Mouse (Mus musculus) adrenal gland, postnatal 4 days (tissue): ENCODE data around the gene Ccdc122. TPM values are rescaled to one million over a fixed set of nuclear protein-coding genes. Genes with fewer than 3 reads are reported as not detected.
A peak's percentile ranks its signal among the peaks of the same experiment; 100 is the strongest.
"Not testable (repeated sequence)": the region's sequence is repeated elsewhere in the genome, so short reads cannot be mapped to it uniquely, and the experiment has no call there.

Experiments used
- DNase-seq, 2 experiments: peaks; one replicate each; pipeline ENCODE4 v3.0.0; 2021 to 2022; ENCODE audit warnings: low spot score in 2 of 2, mixed read lengths in 2 of 2
- long read RNA-seq, 2 experiments: library from polyadenylated mRNA; stranded (forward); transcript quantifications; one replicate each; pipeline ENCODE4 v2.0.0; 2021
- total RNA-seq, 2 experiments: library from RNA; stranded (reverse); gene quantifications; 2 replicates each; pipeline ENCODE4 v1.2.3; 2021

Ccdc122 gene
- total RNA-seq, result 10 to 100 TPM in 1 of 2 experiments, 1 to 10 TPM in 1; 9.4 to 12.9 TPM
- long read RNA-seq, experiment 1, transcript Ccdc122-201 (6 exons, 1,721 nt), result major isoform, 12 of 18 reads
- long read RNA-seq, experiment 1, partial matches to known transcripts, result 4 of 18 reads
- long read RNA-seq, experiment 1, other reads (novel, unspliced or antisense), result 1 of 18 reads
- long read RNA-seq, experiment 2, transcript Ccdc122-201 (6 exons, 1,721 nt), result major isoform, 7 of 12 reads
- long read RNA-seq, experiment 2, partial matches to known transcripts, result 3 of 12 reads
- long read RNA-seq, experiment 2, other reads (novel, unspliced or antisense), result 1 of 12 reads

DNA sequence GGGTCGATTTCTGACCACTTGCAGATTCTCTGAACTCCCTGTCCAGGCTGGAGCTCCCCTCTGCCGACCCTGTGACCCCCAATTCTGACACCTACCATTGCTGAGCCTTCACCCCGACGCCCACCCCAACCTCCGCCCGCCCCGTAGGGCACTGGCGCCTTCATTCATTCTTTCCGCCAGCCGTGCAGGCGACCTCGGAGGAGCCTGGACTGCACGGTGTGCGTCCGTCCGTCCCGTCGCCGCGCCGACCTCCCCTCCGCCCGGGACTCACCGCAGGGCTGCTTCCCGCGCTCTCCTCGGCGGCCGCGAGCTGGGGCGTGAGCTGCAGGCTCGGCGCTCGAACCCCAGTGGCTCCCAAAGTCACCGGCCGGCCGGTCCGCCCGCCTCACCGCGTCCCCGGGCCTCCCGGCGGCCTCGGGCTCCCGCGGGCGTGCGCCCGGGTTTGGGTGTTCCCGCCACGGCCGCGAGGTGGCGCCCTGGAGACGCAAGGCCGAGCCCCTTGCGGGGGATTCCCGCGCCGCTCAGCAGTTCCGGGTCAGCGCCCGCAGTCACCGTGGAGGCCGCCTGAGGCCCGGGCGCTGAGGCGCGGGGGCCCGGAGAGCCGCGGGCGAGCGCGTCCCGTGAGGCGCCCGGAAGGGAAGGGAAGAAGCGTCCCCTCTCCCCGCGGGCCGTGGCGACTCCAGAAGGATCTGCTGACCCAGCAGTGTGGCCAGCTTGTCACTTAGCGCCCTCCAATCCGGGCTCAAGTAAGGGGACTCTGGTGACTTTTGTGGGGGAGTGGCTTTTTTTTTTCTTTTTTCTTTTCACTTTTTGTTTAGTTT lies at the start of gene Ccdc122, which contains the start of gene Lacc1:
Gene Ccdc122 (plus strand): TSS at position 547 of the 821 bp plus-strand sequence.
Gene Lacc1 (minus strand): TSS at position 679 of the 821 bp plus-strand sequence.
- peak; percentile 73 to 81 for DNase-seq

DNA sequence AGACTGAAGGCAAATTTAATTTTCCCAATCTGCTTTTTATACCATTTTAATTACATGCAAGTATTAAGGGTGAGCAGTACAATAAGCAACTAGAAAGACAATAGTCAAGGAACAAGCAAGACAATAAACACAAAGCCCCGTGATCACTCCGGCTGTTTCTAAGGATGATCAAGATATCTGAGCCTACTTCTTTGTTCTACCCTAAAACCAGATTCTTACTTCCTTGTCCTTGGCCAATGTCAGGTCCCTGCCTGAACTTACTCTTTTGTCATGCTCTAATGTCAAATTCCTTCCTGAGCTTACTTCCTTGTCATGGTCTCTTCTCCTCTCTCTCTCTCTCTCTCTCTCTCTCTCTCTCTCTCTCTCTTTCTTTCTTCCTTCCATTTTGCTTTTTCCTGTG lies 46.2 kb upstream of the Ccdc122 start:
- not testable (repeated sequence) for DNase-seq

DNA sequence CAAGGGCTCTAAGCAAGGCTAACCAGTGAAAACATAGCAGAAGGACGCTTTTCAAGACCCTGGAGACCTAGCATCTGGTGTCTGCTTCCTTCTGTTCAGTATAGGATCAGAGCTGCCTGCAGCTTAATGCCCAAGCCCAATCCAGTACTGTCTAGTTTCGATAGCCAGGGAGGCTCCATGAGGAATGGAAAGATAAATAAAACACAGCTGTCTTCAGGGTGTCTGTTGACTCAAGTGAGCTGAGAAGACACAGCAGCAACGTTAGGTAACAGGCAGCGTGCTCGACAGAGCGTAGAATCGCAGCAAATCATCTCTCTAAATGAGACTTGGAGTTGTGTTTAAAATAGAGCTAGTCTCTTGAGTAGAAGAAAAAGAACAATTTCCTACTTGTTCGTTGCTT lies 31.8 kb upstream of the Ccdc122 start:
- no peak for DNase-seq

DNA sequence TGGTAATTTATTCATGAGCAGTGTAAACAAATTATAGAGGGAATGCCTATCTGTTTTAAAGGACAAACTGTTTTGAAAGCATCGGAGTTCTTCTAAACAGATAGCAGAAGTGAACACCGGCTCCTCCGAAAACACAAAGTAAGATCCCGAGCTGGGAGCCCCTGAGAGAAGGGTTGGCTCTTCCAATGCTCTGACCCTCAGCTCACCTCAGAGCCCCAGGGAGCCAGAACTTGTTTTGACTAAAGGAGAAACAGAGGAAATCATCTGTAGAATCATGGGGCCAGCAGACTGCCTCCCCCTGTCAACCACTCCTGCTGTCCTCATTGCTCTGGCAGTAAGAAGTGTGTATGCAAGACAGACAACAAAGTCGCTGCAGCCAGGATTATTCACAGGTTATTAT lies 31.0 kb upstream of the Ccdc122 start:
- no peak for DNase-seq

DNA sequence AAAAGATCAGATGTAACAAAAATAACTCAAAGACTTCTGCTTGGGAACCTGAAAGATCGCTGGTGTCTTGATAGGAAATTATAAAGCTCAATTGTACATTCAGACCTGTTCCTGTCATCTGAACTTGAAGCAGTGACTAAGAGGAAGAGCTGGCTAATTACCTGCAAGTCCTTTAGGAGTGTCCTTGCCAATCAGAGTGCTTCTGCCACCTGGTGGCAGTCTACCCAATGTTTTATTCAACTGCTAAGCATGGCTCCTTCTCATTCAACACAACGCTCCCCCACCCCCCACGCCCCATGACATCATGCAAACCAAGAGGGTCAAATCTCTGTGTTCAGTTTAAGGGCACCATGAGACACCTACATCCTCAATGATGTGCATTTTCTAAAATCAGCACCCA lies 28.3 kb upstream of the Ccdc122 start:
- DNase-seq, result peak; percentile 38

DNA sequence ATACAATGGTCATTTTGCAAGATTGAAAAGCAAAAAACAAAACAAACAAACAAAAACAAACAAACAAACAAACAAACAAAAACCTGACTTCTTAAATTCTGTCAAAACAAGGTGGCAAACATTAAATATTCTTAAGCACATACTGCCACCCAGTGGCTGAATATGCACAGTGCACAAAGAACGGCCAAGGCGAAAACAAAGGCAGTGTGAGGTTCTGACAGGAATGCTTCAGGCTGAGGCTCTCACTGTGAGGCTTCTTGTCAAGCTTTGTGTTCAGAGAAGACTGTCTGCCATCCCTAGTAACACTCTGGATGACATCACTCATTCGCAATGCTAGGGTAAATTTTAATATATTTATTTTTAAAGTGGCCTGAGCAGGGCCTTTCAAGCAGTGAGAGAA lies 24.8 kb upstream of the Ccdc122 start:
- peak; percentile 23 to 35 for DNase-seq

DNA sequence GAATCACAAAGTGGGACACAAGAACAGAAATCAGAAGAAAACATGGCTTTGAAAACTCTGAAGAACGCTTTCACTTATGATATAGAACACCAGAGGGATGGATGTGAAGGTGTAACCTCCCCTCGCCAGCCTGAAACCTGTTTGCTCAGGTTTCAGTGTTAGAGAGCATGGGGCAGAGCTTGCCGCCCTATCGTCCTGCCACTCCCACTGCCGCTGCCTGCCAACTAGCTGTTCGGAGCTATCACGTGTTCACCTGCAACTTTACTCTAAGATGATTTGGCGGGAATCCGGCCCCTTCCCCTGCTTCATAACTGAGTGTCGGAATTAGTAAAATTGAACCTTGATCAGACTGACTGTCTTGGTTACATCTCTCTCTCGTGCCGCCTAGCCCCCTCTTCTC lies 19.8 kb upstream of the Ccdc122 start:
- not testable (repeated sequence) for DNase-seq

DNA sequence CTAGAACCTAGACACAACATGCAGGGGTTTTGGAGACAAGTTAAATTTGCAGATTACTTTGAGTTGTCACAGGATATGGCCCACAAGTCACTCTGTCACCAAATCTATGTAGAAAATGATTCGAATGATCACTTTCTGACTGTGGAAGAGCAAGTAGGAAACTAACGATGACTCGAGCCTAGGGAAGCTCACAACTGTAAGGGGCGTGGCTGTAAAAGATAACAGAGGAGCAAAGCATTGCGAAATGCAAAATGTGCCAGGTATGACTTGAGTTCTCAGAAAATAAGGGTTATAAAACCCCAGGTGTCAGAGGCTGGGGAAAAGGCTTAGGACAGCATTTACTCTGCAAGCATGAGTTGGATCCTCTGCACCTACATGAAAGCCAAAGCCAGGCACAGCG lies 19.4 kb upstream of the Ccdc122 start:
- DNase-seq, result no peak

DNA sequence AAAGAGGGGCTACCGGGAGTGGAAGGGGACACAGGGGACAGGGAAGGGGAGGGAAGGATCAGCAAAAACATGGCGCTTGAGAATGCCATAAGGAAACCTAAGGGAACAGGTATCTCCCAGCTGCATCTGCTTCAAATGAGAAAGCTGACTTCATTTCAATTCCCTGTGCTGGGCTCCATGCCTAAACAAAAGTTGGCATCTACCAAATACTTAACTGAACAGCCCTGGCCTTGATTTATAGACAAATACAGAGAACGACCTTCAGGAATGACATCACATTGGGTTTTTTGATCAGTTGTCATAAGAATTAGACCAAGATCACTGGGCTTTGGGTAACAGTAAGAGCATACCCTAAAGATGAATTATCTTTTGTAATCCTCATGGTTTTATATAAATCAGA lies 12.1 kb upstream of the Ccdc122 start:
- no peak for DNase-seq

DNA sequence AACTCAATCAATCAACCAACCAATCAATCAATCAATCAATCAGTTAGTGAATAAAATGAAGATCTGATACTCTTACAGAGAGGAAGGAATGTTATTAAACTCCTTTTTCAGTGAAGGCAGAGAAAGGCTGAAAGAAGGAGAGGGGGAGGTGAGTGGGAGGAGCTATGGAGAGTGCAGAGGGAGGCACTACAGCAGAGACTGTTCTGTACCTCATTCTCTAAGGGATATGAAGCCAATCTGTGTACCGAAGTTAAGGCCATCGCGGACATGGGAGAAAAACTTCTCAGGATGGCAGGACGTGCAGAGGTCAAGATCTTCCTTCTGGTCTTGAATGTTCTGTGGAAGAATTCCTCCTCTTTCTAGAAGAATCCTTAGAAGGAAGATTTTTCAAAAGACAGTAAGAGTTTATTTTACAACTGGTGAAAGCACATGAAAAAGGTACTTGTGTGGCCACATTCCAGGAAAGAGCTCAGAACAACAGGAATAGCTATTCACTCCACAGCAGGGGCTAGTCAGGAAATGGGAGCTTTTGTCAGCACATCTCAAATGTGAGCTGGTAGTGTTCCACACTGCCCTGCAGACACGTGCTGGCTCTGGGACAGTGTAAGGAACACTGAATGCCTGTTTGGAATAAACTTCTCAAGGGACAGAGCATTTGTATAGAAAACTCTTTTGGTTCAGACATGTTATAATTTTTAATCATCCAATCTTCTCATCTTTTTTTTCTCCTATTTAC lies 7.1 kb upstream of the Ccdc122 start:
- DNase-seq, result no peak

DNA sequence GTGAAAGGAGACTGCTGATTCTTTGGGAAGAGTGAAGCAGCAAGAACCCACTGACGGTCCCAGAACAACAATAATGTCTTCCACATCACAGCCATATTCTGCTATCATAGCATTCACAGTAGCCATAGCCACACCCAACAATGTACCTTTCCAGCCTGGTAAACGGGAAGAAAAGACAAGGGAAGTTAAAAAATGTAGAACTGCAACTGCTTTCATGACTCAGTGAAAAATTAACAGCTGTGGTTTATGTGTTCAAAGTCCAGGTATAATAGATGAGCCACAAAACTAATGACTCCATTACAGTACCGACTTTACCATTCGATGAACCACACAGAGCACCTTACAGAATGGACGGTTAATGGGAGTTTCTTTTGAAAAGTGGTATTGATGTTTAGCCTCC lies 5.8 kb upstream of the Ccdc122 start:
- DNase-seq, result no peak

DNA sequence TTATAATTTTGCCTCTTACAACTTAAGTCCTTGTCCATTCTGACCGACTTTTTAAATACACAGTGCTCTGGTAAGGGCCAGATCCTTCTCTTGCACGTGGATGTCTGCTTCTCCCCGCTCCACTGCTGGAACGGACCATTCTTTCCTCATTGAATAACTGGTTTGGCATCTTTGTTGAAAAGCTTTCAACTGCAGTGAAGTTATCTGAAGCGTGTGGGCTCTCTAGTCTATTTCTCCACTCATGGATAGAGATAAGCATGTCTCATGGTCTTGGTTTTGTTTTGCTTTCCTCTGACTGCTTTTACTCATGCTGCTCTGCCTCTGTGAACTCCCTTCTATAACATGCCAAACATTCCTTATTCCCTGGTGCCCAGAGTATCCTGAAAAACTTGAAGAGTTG lies 4.1 kb upstream of the Ccdc122 start:
- no peak for DNase-seq

DNA sequence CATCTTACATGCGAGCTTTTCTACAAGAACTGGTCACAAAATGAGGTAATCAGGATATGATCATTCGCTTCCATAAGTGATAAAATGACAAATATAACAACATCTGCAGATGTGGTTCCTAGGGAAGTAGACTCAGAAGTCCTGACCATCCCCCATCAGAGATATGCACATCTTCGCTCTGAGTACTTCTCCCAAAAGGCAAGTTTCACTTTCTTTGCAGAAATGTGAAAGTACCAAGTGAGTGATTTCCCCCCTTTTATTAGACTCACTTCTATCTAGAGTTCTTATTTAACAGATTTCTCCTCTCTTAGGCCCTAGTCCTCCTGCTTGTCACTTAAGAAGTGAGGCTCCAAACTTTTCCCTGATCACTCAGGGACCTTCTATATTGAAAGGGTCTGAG lies 3.2 kb upstream of the Ccdc122 start:
- DNase-seq, result no peak

DNA sequence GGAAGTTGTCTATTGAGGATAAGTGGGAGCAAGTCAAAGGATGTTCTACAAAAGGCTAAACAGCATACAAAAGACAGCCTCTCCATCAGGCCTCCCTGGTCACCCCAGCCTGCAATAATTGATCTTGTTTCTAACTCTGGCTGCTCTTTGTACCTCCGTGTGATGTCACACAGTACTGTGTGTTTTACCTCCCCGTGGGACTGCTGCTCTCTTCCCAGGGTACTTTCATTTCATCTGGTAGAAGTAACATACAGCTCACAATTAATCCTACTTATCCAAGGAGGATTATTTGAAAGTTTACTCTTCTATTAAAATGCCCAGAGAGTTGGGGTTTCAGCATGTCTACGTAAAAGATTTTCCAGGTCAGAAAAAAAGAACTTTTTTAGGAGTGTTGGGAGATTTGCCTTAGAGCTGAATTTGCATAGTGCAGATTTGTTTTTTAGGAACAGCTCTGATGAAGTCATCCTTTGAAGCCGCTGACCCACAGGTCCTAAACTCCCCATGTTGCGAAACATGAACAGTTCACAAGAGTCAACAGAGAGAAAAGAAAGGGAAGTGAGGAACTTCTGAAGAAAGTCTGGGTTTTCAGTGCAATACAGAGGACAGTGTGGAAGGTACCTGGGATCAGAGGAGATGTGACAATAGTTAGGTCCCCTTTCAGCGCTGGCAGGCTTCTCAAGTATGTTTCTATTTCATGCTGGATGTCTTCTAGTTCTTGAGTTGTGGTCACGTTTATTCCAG lies 2.2 kb upstream of the Ccdc122 start:
- DNase-seq, result no peak

DNA sequence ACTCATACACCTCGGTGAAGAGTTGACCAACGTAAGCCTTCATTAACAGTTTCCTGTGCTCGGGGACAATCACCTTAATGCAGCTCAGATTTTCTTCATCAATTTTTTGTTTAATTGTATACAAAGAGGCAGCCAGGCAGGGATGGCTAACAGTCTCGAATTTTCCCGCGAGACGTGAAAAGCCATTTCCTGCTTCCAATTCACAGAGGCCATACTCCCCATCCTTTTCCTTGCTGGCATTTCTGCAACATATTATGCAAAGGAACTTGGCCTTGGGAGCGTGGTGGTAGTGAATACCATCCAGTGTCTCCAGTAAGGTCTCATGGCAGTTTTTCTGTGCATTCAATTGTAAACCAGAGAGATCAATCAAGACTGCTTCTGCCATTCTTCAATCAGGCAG lies 1.6 kb upstream of the Ccdc122 start:
- no peak for DNase-seq

DNA sequence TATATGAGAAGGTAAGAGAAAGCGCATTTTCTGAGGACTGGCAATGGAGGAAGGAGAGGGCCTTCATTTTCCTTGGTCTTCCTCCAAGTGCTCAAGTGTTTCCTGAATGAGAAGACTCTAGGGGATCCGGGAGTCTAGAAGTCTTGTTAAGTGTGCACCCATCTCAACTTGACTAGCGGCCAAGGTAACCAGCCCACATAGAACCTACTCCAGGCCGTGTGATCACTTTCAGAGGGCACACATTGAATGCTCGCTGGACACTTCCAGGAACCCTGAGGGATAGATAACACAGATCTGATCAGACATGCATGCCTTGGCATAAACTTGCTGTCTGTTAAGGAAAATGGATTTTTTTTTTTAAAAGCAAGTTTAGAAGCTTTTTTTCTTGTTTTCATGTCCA lies 758 bp downstream of the Ccdc122 start:
- DNase-seq, result no peak

DNA sequence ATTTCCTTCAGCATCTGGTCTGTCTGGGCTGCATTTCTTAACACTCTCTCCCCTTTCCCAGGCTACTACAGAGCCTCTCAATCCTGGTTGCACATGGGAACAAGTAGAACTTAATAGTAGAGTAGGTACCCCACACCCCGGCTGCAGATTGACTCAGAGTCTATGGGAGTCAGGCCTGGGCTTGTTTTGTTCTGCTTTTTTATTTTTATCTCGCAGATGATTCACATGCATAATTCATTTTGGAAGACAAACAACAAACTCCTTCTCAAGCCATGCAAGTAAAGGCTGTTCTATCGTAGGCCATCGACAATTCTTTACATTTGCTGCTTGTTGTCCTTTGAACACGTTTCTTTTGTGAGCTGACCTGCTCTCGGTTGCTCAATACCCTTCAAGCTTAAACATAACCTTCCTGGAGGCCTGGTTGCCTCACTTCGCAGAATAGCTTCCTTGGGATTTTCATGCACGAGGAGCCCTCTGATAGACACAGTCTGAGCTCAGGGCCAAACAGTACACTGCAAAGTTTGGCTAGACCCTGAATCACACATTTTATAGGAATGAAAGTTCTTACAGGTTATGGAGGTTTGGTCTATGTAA lies 1.4 kb downstream of the Ccdc122 start:
- DNase-seq, result no peak

DNA sequence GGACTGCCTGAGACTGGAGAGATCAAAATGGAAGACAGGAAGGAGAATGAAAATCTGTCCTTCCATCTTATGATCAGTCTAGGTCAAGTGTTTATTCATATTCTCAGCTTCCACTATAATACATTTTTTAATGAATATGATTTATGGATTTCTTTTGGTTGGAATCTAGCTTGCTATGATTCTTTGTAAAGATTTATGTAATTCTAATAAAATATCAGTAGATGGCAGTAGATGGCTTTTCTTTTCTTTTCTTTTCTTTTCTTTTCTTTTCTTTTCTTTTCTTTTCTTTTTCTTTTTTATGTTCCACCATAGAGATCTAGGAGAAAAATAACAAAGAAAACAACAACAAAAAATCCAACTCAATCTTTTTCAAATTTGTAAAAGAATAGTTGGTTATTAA lies 16.7 kb downstream of the Ccdc122 start:
- DNase-seq, result no peak

DNA sequence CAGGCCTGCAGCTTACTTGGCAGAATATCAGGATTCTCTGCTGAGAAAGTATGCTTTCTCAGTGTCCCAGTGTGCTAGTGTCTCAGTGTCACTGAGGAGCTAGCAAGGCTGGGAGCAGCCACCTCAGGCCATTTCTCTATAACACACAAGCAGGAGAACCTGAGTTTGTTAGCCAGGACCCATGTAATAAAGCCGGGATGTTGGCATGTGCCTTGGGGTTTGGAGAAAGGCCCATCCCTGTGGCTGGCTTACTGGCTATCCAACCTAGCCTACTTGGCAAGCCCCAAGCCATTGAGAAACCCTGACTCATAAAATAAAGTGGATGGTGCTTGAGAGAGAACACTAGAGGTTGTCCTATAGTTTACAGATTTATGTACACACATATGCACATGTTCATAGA lies 32.8 kb downstream of the Ccdc122 start:
- DNase-seq, result no peak

DNA sequence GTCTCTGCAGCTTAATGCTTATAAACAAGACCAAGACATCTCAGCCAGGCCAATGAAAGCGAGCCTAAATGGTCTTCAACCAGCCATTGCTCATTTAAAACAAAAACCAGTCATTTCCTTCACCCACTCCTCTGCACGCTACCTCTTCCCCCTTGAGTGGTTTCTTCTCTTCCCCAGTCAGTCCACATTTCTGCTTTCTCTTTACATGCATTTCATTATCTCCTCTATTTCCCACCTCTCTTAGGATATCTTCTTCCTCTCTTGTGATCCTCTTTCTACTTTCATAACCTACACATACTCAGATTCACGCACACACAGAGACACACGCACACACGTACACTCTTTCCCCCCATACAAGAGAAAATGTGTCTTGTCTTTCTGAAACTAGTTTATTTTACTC lies 44.7 kb downstream of the Ccdc122 start:
- DNase-seq, result no peak

DNA sequence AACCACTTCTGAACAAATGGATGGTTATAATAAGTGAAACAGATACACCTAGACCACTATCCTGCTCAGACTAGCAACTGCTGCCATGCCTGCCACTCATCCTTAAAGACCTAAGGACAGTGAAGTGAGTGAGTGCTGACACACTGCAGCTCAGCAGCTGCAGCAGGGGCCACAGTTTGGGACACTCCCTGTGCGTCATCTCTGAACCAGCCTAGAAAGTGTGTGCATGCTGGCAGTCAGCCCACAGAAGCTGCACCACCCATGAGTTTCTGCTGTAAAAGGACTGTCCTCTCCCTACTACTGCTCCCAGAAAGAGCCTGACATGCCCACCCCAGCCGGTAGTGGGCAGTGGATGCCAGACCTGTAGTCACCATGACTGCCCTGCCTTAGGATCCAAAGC lies 63.7 kb downstream of the Ccdc122 start:
- no peak for DNase-seq
